Mouse (Mus musculus) erythroblast, embryonic 14.5 days (primary cell): ENCODE measurements around the gene Nek6.

Experiments used
- GATA1 ChIP-seq: IDR thresholded peaks from 2 replicates; pipeline ENCODE4 v1.6.1; 2012; ENCODE audit warnings: low read length, inconsistent platforms, mixed read lengths
- TAL1 ChIP-seq: IDR thresholded peaks from 3 replicates; pipeline ENCODE4 v1.6.1; 2012; ENCODE audit warnings: low read length, inconsistent platforms, mixed read lengths

GRCm38 (mm10) chr2:38552004-38552443 is 40.6 kb downstream of the Nek6 start:
- TF ChIP-seq GATA1, result no peak
- no peak for TF ChIP-seq TAL1
